Mouse (Mus musculus) T-helper 2 cell (primary cell): Measurements from ENCODE around the gene Fam234b.

Experiments used
- in situ Hi-C: fragments of 300-600 bp; cut with MboI, MseI; formaldehyde crosslinking; loops from one replicate; pipeline ENCODE4 v1.15.1; 2025; ENCODE audit warnings: high pct_unique_total_duplicates

Fam234b gene

GRCm38 (mm10) chr6:135182925-135183324 is 14.9 kb upstream of the Fam234b start:
- in situ Hi-C loops, result no loop called here

- in situ Hi-C loops, result no loop called here
Measured at GRCm38 (mm10) chr6:135183961-135184360, 13.8 kb upstream of the Fam234b start.

GRCm38 (mm10) chr6:135187076-135187917 is 10.5 kb upstream of the Fam234b start:
- in situ Hi-C loops, result no loop called here

- in situ Hi-C loops, result no loop called here
Measured at GRCm38 (mm10) chr6:135188629-135189028, 9.1 kb upstream of the Fam234b start.

GRCm38 (mm10) chr6:135190122-135190521 is 7.7 kb upstream of the Fam234b start:
- in situ Hi-C loops, result no loop called here

- in situ Hi-C loops, result no loop called here
Measured at GRCm38 (mm10) chr6:135191906-135192305, 5.9 kb upstream of the Fam234b start.

GRCm38 (mm10) chr6:135192993-135193392 is 4.8 kb upstream of the Fam234b start:
- in situ Hi-C loops, result no loop called here

GRCm38 (mm10) chr6:135193733-135194132 is 4.0 kb upstream of the Fam234b start:
- in situ Hi-C loops, result no loop called here

GRCm38 (mm10) chr6:135194907-135195306 is 2.9 kb upstream of the Fam234b start:
- in situ Hi-C loops, result no loop called here

- in situ Hi-C loops, result no loop called here
Measured at GRCm38 (mm10) chr6:135196707-135197106, 1.1 kb upstream of the Fam234b start.

- in situ Hi-C loops, result no loop called here
Measured at GRCm38 (mm10) chr6:135197446-135197845, 331 bp upstream of the Fam234b start.

- in situ Hi-C loops, result no loop called here
Measured at GRCm38 (mm10) chr6:135198726-135199125, 949 bp downstream of the Fam234b start.

- in situ Hi-C loops, result no loop called here
Measured at GRCm38 (mm10) chr6:135200122-135200957, 2.6 kb downstream of the Fam234b start.

- in situ Hi-C loops, result no loop called here
Measured at GRCm38 (mm10) chr6:135202668-135203067, 4.9 kb downstream of the Fam234b start.

- in situ Hi-C loops, result no loop called here
Measured at GRCm38 (mm10) chr6:135203737-135204136, 6.0 kb downstream of the Fam234b start.

GRCm38 (mm10) chr6:135204869-135205268 is 7.1 kb downstream of the Fam234b start:
- in situ Hi-C loops, result no loop called here

GRCm38 (mm10) chr6:135205802-135206201 is 8.0 kb downstream of the Fam234b start:
- in situ Hi-C loops, result no loop called here

GRCm38 (mm10) chr6:135206909-135207308 is 9.1 kb downstream of the Fam234b start:
- in situ Hi-C loops, result no loop called here

- in situ Hi-C loops, result no loop called here
Measured at GRCm38 (mm10) chr6:135211169-135211568, 13.4 kb downstream of the Fam234b start.

- in situ Hi-C loops, result no loop called here
Measured at GRCm38 (mm10) chr6:135212666-135213065, 14.9 kb downstream of the Fam234b start.

GRCm38 (mm10) chr6:135218330-135218729 is 20.6 kb downstream of the Fam234b start:
- in situ Hi-C loops, result no loop called here

- in situ Hi-C loops, result no loop called here
Measured at GRCm38 (mm10) chr6:135219916-135220315, 22.1 kb downstream of the Fam234b start.
